Mouse (Mus musculus): Measurements from ENCODE around the gene Sell. TPM values are rescaled to one million over a fixed set of nuclear protein-coding genes. Genes with fewer than 3 reads are reported as not detected.

Gene Sell
- polyA plus RNA-seq, 1 experiment, result not detected

DNA sequence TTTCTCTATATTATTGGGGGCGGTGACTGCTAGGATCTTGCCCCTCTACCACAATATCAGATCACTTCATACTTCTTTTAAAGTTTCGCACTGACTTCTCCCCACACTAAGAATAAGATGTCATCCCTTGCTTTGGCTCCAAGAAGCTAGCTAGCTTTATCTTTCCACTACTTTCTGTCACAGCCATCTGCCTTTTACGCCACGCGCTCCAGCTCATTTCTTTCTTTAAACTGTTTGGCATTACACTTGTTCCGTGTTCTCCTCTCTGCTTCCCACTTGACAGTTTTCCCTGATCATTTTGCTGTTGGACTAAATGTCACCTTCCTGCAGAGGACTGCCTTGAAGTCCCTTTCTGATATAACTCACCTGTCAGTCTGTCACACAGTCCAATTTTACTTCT is 56.1 kb downstream of the Sell start:
- no peaks in the 10 kb centered on the region for H3K79me2 ChIP-seq (ENCODE audit: control insufficient read depth, insufficient read depth)
- H3ac ChIP-seq (ENCODE audit: control insufficient read depth, insufficient read length), result no peak overlapping the region
- H3K4me2 ChIP-seq (ENCODE audit: low read depth), result no peak overlapping the region
- TF ChIP-seq TCF3 (IDR thresholded peaks at IDR 0.05; ENCODE audit: insufficient read length, low read depth) (no peak), SRF (IDR thresholded peaks at IDR 0.05; ENCODE audit: control insufficient read depth, insufficient read length, low read depth) (no peak), E2F4 (IDR thresholded peaks at IDR 0.05; ENCODE audit: insufficient read depth) (no peak), MYOD1 (IDR thresholded peaks at IDR 0.05; ENCODE audit: control insufficient read depth in 1 of 3, insufficient read length in 2 of 3, low read depth in 2 of 3) (no peak), REST (IDR thresholded peaks at IDR 0.05; ENCODE audit: insufficient read depth, insufficient read length) (no peak), POLR2AphosphoS2 (IDR thresholded peaks at IDR 0.05; ENCODE audit: insufficient read length, low read depth) (no peak)
- H3K27me3 ChIP-seq (ENCODE audit: control insufficient read depth, insufficient read depth, insufficient read length), result no peaks in the 10 kb centered on the region
- H3K36me3 ChIP-seq (ENCODE audit: control insufficient read depth, insufficient read depth), result no peaks in the 10 kb centered on the region
- no peak overlapping the region for H3K4me3 ChIP-seq

DNA sequence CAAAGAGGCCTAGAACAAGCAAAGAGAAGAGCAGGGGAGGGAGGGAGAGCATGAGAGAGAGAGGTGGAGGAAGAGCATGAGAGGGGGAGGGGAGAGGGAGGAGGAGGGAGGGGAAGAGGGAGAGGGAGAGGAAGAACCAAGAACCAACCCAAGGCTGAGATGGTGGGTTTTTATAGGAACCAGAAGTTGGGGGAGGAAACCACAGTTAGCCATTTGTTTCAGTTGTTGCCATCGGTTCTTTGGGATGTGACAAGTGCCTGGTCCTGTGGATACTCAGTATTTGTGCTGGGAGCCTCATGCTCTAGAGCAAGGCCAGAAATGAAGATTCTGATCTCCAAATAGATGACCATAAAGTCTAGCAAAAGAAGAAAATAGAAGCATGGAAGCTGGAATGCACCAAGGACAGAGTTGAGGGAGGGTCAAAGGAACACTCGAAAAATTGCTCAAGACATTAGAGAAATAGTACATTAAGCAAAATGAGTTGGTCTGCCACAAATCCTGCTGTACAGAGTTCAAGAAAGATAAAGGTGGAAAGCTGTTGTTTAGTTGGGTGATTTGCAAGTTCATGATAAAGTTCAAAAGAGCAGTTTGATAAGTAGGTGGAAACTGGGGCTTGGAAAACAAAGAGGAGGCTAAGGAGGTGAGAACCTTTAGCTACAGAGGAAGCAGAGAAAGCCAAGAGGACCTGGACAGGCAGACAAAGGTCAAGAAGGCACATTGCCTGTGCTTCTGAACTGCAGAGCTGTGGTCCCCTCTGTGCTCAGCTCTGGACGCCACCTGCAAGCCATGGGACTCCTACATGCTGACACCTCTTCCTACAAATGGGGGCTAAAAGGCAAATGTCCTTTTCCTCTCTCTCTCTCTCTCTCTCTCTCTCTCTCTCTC is 58.4 kb downstream of the Sell start:
- no peaks in the 10 kb centered on the region for H3K27me3 ChIP-seq (ENCODE audit: control insufficient read depth, insufficient read depth, insufficient read length)
- no peaks in the 10 kb centered on the region for H3K79me2 ChIP-seq (ENCODE audit: control insufficient read depth, insufficient read depth)
- H3K36me3 ChIP-seq (ENCODE audit: control insufficient read depth, insufficient read depth), result no peaks in the 10 kb centered on the region
- H3K4me2 ChIP-seq (ENCODE audit: low read depth), result no peak overlapping the region
- no peak overlapping the region for H3ac ChIP-seq (ENCODE audit: control insufficient read depth, insufficient read length)
- no peak for TF ChIP-seq MAX (IDR thresholded peaks at IDR 0.05; ENCODE audit: low read depth)
- no peak overlapping the region for H3K4me3 ChIP-seq

DNA sequence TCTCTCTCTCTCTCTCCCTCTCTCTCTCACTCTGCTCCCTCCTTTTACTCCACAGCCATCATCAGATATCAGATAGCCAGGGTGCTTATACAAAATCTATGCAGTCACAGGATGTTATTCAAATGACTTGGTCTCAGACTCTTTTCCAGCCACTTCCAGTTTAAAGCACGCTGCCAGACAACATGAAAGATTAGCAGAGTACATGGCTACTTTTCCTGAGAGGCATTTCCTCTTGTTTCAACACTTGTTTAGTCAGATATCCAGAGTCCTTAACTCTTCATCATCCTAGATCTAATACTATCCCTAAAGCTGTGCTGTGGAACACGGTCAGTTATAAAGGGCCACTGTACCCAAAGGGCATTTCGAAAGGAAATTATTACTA is 59.0 kb downstream of the Sell start:
- H3K4me3 ChIP-seq, result no peak overlapping the region
- no peak overlapping the region for H3K4me2 ChIP-seq (ENCODE audit: low read depth)

DNA sequence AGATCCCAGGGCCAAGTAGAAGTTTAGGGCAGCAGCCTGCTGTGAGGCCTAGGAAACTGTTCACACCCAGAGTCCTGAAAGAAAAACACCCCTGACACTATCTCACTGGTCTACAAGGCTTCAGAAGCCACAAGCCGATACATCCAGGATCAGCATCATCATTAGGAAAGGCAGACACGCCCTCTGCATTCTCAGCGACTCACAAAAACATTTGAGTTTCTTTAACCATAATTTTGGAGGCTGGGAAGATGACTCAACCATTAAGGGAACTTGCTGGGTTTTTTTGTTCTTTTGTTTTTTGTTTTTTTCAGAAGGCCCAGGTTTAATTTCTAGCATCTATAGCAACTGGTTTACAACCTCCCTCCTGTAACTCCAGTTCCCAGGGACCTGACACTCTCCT is 62.1 kb downstream of the Sell start:
- H3K79me2 ChIP-seq (ENCODE audit: control insufficient read depth, insufficient read depth), result no peaks in the 10 kb centered on the region
- no peak overlapping the region for H3ac ChIP-seq (ENCODE audit: control insufficient read depth, insufficient read length)
- no peak overlapping the region for H3K4me2 ChIP-seq (ENCODE audit: low read depth)
- H3K4me3 ChIP-seq, result no peak overlapping the region
- TF ChIP-seq POLR2AphosphoS2 (IDR thresholded peaks at IDR 0.05; ENCODE audit: insufficient read length, low read depth) (no peak), E2F4 (IDR thresholded peaks at IDR 0.05; ENCODE audit: insufficient read depth) (no peak), TCF3 (IDR thresholded peaks at IDR 0.05; ENCODE audit: insufficient read length, low read depth) (no peak), SRF (IDR thresholded peaks at IDR 0.05; ENCODE audit: control insufficient read depth, insufficient read length, low read depth) (no peak), CEBPB (IDR thresholded peaks at IDR 0.05; ENCODE audit: insufficient read depth, poor library complexity, severe bottlenecking) (no peak), MYOG (IDR thresholded peaks at IDR 0.05; ENCODE audit: control insufficient read depth in 1 of 3, insufficient read depth in 1 of 3, insufficient read length in 2 of 3, low read depth in 2 of 3) (no peak), REST (IDR thresholded peaks at IDR 0.05; ENCODE audit: insufficient read depth, insufficient read length) (no peak), POLR2A (IDR thresholded peaks at IDR 0.05; ENCODE audit: insufficient read length, low read depth) (no peak), USF1 (IDR thresholded peaks at IDR 0.05; ENCODE audit: low read depth) (no peak), TCF12 (IDR thresholded peaks at IDR 0.05; ENCODE audit: insufficient read depth, poor library complexity, severe bottlenecking) (no peak), MAX (IDR thresholded peaks at IDR 0.05; ENCODE audit: low read depth) (no peak)
- H3K36me3 ChIP-seq (ENCODE audit: control insufficient read depth, insufficient read depth), result no peaks in the 10 kb centered on the region
- H3K27me3 ChIP-seq (ENCODE audit: control insufficient read depth, insufficient read depth, insufficient read length), result no peaks in the 10 kb centered on the region

More for the DNA sequence above, 59.0 kb downstream of the Sell start:
- Histone ChIP-seq H3K79me2 (ENCODE audit: control insufficient read depth, insufficient read depth) (no peaks in the 10 kb centered on the region), H3K27me3 (ENCODE audit: control insufficient read depth, insufficient read depth, insufficient read length) (no peaks in the 10 kb centered on the region), H3ac (ENCODE audit: control insufficient read depth, insufficient read length) (no peak overlapping the region), H3K36me3 (ENCODE audit: control insufficient read depth, insufficient read depth) (no peaks in the 10 kb centered on the region)
- TF ChIP-seq TCF12 (IDR thresholded peaks at IDR 0.05; ENCODE audit: insufficient read depth, poor library complexity, severe bottlenecking) (no peak), E2F4 (IDR thresholded peaks at IDR 0.05; ENCODE audit: insufficient read depth) (no peak), MYOD1 (IDR thresholded peaks at IDR 0.05; ENCODE audit: control insufficient read depth in 1 of 3, insufficient read length in 2 of 3, low read depth in 2 of 3) (no peak), CEBPB (IDR thresholded peaks at IDR 0.05; ENCODE audit: insufficient read depth, poor library complexity, severe bottlenecking) (no peak), TCF3 (IDR thresholded peaks at IDR 0.05; ENCODE audit: insufficient read length, low read depth) (no peak), POLR2AphosphoS2 (IDR thresholded peaks at IDR 0.05; ENCODE audit: insufficient read length, low read depth) (no peak), MYOG (IDR thresholded peaks at IDR 0.05; ENCODE audit: control insufficient read depth in 1 of 3, insufficient read depth in 1 of 3, insufficient read length in 2 of 3, low read depth in 2 of 3) (no peak), MAX (IDR thresholded peaks at IDR 0.05; ENCODE audit: low read depth) (no peak), REST (IDR thresholded peaks at IDR 0.05; ENCODE audit: insufficient read depth, insufficient read length) (no peak), USF1 (IDR thresholded peaks at IDR 0.05; ENCODE audit: low read depth) (no peak), SRF (IDR thresholded peaks at IDR 0.05; ENCODE audit: control insufficient read depth, insufficient read length, low read depth) (no peak), POLR2A (IDR thresholded peaks at IDR 0.05; ENCODE audit: insufficient read length, low read depth) (no peak)

DNA sequence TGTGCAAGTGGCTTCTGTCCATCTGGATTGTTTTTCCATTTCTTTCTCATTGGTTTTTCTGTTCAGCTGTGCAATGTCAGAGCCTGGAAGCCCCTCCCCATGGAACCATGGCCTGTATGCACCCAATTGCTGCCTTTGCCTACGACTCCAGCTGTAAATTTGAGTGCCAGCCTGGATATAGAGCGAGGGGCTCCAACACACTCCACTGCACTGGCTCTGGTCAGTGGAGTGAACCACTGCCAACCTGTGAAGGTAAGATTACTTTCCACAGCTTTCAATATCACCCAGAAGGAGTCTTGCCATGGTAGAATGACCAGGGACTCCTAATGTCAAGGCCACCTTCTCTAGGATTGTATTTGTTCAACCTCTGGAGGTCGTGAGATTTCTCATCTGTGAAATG is 68.2 kb downstream of the Sell start:
- TF ChIP-seq TCF12 (IDR thresholded peaks at IDR 0.05; ENCODE audit: insufficient read depth, poor library complexity, severe bottlenecking) (no peak), POLR2AphosphoS2 (IDR thresholded peaks at IDR 0.05; ENCODE audit: insufficient read length, low read depth) (no peak)

More for the DNA sequence above, 68.2 kb downstream of the Sell start:
- H3K79me2 ChIP-seq (ENCODE audit: control insufficient read depth, insufficient read depth), result no peaks in the 10 kb centered on the region
- no peaks in the 10 kb centered on the region for H3K27me3 ChIP-seq (ENCODE audit: control insufficient read depth, insufficient read depth, insufficient read length)
- no peak overlapping the region for H3K4me3 ChIP-seq
- H3K36me3 ChIP-seq (ENCODE audit: control insufficient read depth, insufficient read depth), result no peaks in the 10 kb centered on the region
- no peak overlapping the region for H3ac ChIP-seq (ENCODE audit: control insufficient read depth, insufficient read length)
- H3K4me2 ChIP-seq (ENCODE audit: low read depth), result no peak overlapping the region

Data from myocyte (in vitro differentiated cells).